Mouse (Mus musculus) hindbrain, embryonic 13.5 days (tissue): Measurements from ENCODE around the gene Defa32. TPM values are rescaled to one million over a fixed set of nuclear protein-coding genes. Genes with fewer than 3 reads are reported as not detected.
"Not testable (repeated sequence)": the region's sequence is repeated elsewhere in the genome, so short reads cannot be mapped to it uniquely, and the experiment has no call there.

Source experiments
- ATAC-seq: fragments of 200-750 bp; cut with Nextera tagmentation; 2 replicates; pipeline ENCODE4 v1.8.0; 2017; ENCODE audit warnings: moderate TSS enrichment; ENCODE audit not compliant: low FRiP score
- H3K27ac ChIP-seq: fragments of 300-500 bp; sonication (generic); 2 replicates; pipeline ENCODE4 v1.5.1; 2015; ENCODE audit warnings: inconsistent platforms, mild to moderate bottlenecking, moderate library complexity
- H3K27me3 ChIP-seq: fragments of 300-500 bp; sonication (generic); 2 replicates; pipeline ENCODE4 v1.6.1; 2015; ENCODE audit warnings: mild to moderate bottlenecking, inconsistent platforms
- H3K36me3 ChIP-seq: fragments of 300-500 bp; sonication (generic); 2 replicates; pipeline ENCODE4 v1.6.1; 2015; ENCODE audit warnings: mild to moderate bottlenecking, inconsistent platforms
- H3K4me1 ChIP-seq: fragments of 300-500 bp; sonication (generic); replicated peaks from 2 replicates; pipeline ENCODE4 v1.6.1; 2015; ENCODE audit warnings: inconsistent platforms
- H3K4me2 ChIP-seq: fragments of 300-500 bp; sonication (generic); 2 replicates; pipeline ENCODE4 v1.6.1; 2015; ENCODE audit warnings: inconsistent platforms, mild to moderate bottlenecking, moderate library complexity
- H3K4me3 ChIP-seq: fragments of 300-500 bp; sonication (generic); 2 replicates; pipeline ENCODE4 v1.5.1; 2015; ENCODE audit warnings: mild to moderate bottlenecking, inconsistent platforms
- H3K9ac ChIP-seq: fragments of 300-500 bp; sonication (generic); 2 replicates; pipeline ENCODE4 v1.6.1; 2015; ENCODE audit warnings: mild to moderate bottlenecking, inconsistent platforms
- H3K9me3 ChIP-seq: fragments of 300-500 bp; sonication (generic); 2 replicates; pipeline ENCODE4 v1.6.1; 2016; ENCODE audit warnings: inconsistent platforms
- WGBS: fragments of 180-500 bp; shearing (Covaris S2); methylation state at CpG from one replicate; pipeline ENCODE4 v1.1.7; 2015; 5-methylcytosine and 5-hydroxymethylcytosine counted together
- polyA plus RNA-seq: library from polyadenylated mRNA; unstranded; fragments of >200 nt; fragmentation: Nextera tagmentation; extraction: Ambion mirVana; gene quantifications from 2 replicates; pipeline ENCODE4 v1.2.1, GENCODE M21; 2015

The Defa32 gene
- polyA plus RNA-seq, result not detected in 2 replicates

DNA sequence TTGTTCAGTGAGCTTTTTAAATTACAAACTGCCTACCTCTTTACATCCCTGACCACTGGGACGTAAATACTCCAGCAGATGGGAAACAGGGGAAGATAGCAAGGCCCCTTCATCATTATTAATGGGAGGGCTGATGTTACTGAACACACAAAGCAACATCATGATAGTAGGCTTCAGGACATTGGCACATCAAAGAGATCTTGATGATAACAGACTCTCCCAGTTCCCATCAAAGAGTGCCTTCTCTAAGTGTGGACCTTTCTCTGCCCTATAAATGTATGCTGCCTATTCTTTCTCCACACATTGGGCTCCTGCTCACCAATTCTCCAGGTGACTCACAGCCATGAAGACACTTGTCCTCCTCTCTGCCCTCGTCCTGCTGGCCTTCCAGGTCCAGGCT lies at the start of gene Defa32:
Gene Defa32, plus strand, starts transcription at position 301 of the 400 bp plus-strand sequence.
- H3K9ac ChIP-seq, H3K27ac ChIP-seq, H3K4me2 ChIP-seq, H3K9me3 ChIP-seq, H3K4me1 ChIP-seq, ATAC-seq, H3K4me3 ChIP-seq, H3K36me3 ChIP-seq, H3K27me3 ChIP-seq: not testable (repeated sequence)
- WGBS, result no CpG with 5 or more reads among the region's 2 CpGs

DNA sequence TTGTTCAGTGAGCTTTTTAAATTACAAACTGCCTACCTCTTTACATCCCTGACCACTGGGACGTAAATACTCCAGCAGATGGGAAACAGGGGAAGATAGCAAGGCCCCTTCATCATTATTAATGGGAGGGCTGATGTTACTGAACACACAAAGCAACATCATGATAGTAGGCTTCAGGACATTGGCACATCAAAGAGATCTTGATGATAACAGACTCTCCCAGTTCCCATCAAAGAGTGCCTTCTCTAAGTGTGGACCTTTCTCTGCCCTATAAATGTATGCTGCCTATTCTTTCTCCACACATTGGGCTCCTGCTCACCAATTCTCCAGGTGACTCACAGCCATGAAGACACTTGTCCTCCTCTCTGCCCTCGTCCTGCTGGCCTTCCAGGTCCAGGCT lies 19.9 kb upstream of the Defa32 start, which contains the start of gene Defa20:
Gene Defa20, plus strand, starts transcription at position 301 of the 400 bp plus-strand sequence.
- not testable (repeated sequence) for H3K36me3 ChIP-seq, H3K9me3 ChIP-seq, H3K4me3 ChIP-seq, ATAC-seq, H3K27me3 ChIP-seq, H3K27ac ChIP-seq, H3K9ac ChIP-seq, H3K4me2 ChIP-seq, H3K4me1 ChIP-seq
- WGBS, result no CpG with 5 or more reads among the region's 2 CpGs

GRCm38 (mm10) chr8:21565086-21565485 lies 36.3 kb downstream of the Defa32 start, which contains the start of gene Defa37:
Defa37 (plus strand) TSS chr8:21565386.
- no CpG with 5 or more reads among the region's 1 CpGs for WGBS
- ATAC-seq, result not testable (repeated sequence)

More at GRCm38 (mm10) chr8:21565086-21565485, 36.3 kb downstream of the Defa32 start, which contains the start of gene Defa37:
- H3K9me3 ChIP-seq, H3K4me2 ChIP-seq, H3K9ac ChIP-seq, H3K4me1 ChIP-seq, H3K27ac ChIP-seq, H3K36me3 ChIP-seq, H3K4me3 ChIP-seq, H3K27me3 ChIP-seq: not testable (repeated sequence)

Other genes starting within 250 kb of the Defa32 start
- gene Defa27, start 213.5 kb upstream of the Defa32 start, polyA plus RNA-seq, result not detected in 2 replicates
- gene Defa29, start 202.0 kb upstream of the Defa32 start, polyA plus RNA-seq, result not detected in 2 replicates
- gene Defa2, start 150.5 kb upstream of the Defa32 start, polyA plus RNA-seq, result not detected in 2 replicates
- gene Defa33, start 137.2 kb upstream of the Defa32 start, polyA plus RNA-seq, result not detected in 2 replicates
- not detected in 2 replicates for gene Defa36, start 101.6 kb upstream of the Defa32 start, polyA plus RNA-seq
- not detected in 2 replicates for gene Gm7849, start 72.5 kb upstream of the Defa32 start, polyA plus RNA-seq
- not detected in 2 replicates for gene Defa20, start 19.8 kb upstream of the Defa32 start, polyA plus RNA-seq
- not detected in 2 replicates for gene Defa37, start 36.4 kb downstream of the Defa32 start, polyA plus RNA-seq
- not detected in 2 replicates for gene Defa28, start 54.0 kb downstream of the Defa32 start, polyA plus RNA-seq
- gene Gm7861, start 65.5 kb downstream of the Defa32 start, polyA plus RNA-seq, result not detected in 2 replicates
- gene Defa26, start 89.2 kb downstream of the Defa32 start, polyA plus RNA-seq, result not detected in 2 replicates
- gene Defa17, start 126.7 kb downstream of the Defa32 start, polyA plus RNA-seq, result not detected in 2 replicates
- not detected in 2 replicates for gene Defa34, start 136.8 kb downstream of the Defa32 start, polyA plus RNA-seq
- not detected in 2 replicates for gene AY761184, start 174.6 kb downstream of the Defa32 start, polyA plus RNA-seq
- not detected in 2 replicates for gene Defa24, start 205.5 kb downstream of the Defa32 start, polyA plus RNA-seq